Mouse (Mus musculus) embryonic fibroblast, embryonic 13.5 days (primary cell): ENCODE results near the gene Cetn3.

Experiments
- CTCF ChIP-seq: IDR thresholded peaks from 2 replicates; pipeline ENCODE4 v1.5.1; 2011; ENCODE audit warnings: mild to moderate bottlenecking, control low read depth, low read length, moderate library complexity, borderline replicate concordance; ENCODE audit not compliant: insufficient read depth
- POLR2A ChIP-seq: IDR thresholded peaks from 2 replicates; pipeline ENCODE4 v1.6.1; 2011; ENCODE audit warnings: low read depth, mild to moderate bottlenecking, control low read depth, low read length, moderate library complexity

GRCm38 (mm10) chr13:81744092-81744396, 38.8 kb upstream of the Cetn3 start:
- TF ChIP-seq POLR2A (no peak), CTCF (no peak)
